Mouse (Mus musculus): ENCODE measurements around the gene Glyat. TPM values are rescaled to one million over a fixed set of nuclear protein-coding genes. Genes with fewer than 3 reads are reported as not detected.
"Not testable (repeated sequence)": the region's sequence is repeated elsewhere in the genome, so short reads cannot be mapped to it uniquely, and the experiment has no call there.

Glyat gene
- polyA plus RNA-seq, 1 experiment from 2014 or later, result not detected

DNA sequence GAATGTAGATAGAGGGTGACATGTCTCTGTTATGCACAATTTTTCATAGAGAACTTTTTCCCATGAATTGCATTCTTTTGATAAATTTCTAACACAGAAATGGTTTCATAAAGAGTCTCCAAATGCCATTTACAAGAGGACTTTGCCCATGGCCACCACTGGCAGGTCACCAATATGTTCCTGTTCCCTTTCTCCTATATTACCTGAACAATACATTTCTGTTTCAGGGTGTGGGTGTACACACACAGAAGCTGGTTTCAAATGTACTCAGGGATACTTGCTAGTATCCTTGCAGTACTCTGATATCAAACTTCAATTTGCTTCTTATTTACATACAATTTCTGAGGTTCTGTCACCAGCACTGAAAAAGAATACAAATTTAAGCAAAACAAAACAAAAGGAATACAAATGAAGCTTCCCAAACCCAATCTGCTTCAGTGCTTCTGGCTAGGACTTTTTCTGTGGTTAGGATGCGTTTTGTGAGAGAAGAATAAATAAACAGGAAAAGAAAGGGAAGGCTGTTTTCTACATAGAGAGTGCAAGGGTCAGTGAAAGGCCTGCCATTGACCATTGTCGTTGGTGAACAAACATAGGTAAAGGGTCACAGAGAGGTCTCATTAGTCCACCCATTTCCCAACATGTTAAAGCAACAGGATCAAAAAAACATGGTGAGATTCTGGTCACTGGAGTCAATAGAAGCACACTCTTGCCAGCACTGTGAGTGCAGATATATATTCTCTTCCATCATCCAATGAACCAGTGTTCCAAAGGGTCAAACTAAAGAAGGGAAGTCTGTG lies 32.2 kb upstream of the Glyat start:
- 49% methylated on average over 2 of the region's 2 CpGs for WGBS
- Histone ChIP-seq H3K9ac (replicated peaks; ENCODE audit: low read depth, low read length) (no peak overlapping the region), H3K27me3 (replicated peaks; ENCODE audit: control insufficient read depth, insufficient read depth, low read length) (no peaks in the 10 kb centered on the region), H3K36me3 (ENCODE audit: control insufficient read depth, insufficient read depth) (no peaks in the 10 kb centered on the region), H3K4me2 (ENCODE audit: low read length) (no peak overlapping the region), H3K9me3 (ENCODE audit: control insufficient read depth, low read length) (no peaks in the 10 kb centered on the region), H3K4me1 (replicated peaks; ENCODE audit: control insufficient read depth, insufficient read depth, low read length) (peaks cover 4% of the 10 kb centered on the region; the same call in 1 of the 2 replicates), H3K4me3 (replicated peaks; ENCODE audit: low read length) (no peak overlapping the region), H3K27ac (ENCODE audit: low read length) (no peak overlapping the region)
- no peak for ATAC-seq

DNA sequence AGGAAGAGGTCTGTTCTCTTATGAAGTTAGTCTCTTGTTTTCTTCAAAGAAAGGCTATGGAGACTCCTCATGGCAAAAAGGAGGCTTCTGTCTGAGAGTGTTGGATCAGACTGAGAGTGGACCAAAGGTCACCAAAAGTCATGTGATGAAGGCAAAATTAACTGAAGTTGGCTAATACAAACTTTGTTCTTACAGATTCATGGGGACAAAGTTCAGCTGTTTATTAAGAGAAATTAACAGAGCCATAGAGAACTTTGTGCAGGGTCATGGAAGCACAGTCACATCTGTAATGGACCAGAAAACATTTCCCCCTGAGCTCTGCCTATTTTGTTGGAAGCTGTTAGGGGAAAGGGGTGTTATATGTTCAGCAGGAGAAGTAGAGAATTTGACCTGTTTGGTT lies 24.8 kb upstream of the Glyat start:
- ATAC-seq, result no peak
- Histone ChIP-seq H3K4me1 (replicated peaks; ENCODE audit: control insufficient read depth, insufficient read depth, low read length) (no peaks in the 10 kb centered on the region), H3K9me3 (ENCODE audit: control insufficient read depth, low read length) (no peaks in the 10 kb centered on the region), H3K4me2 (ENCODE audit: low read length) (no peak overlapping the region), H3K27me3 (replicated peaks; ENCODE audit: control insufficient read depth, insufficient read depth, low read length) (no peaks in the 10 kb centered on the region), H3K9ac (replicated peaks; ENCODE audit: low read depth, low read length) (no peak overlapping the region), H3K36me3 (ENCODE audit: control insufficient read depth, insufficient read depth) (no peaks in the 10 kb centered on the region), H3K4me3 (replicated peaks; ENCODE audit: low read length) (no peak overlapping the region), H3K27ac (ENCODE audit: low read length) (no peak overlapping the region)

DNA sequence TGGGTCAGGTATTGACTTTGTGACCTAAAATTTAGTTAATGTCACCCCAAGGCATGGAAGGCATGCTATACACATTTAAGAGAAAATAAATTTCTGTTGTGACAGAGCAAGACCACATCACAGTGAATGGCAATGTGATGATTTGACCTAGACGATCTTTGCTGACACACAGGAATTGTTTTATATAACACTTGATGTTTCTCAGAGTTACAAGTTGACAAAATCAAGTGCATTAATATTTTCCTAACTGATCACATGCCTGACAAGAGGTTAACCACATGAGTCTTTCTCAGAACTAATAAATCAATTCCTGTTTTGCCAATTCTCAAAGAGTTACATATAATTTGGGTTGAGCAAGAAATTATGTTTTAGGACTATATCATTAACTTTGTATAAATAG lies 19.5 kb upstream of the Glyat start:
- Histone ChIP-seq H3K4me1 (replicated peaks; ENCODE audit: control insufficient read depth, insufficient read depth, low read length) (no peaks in the 10 kb centered on the region), H3K36me3 (ENCODE audit: control insufficient read depth, insufficient read depth) (no peaks in the 10 kb centered on the region), H3K27me3 (replicated peaks; ENCODE audit: control insufficient read depth, insufficient read depth, low read length) (no peaks in the 10 kb centered on the region), H3K9me3 (ENCODE audit: control insufficient read depth, low read length) (no peaks in the 10 kb centered on the region), H3K4me3 (replicated peaks; ENCODE audit: low read length) (no peak overlapping the region), H3K4me2 (ENCODE audit: low read length) (no peak overlapping the region), H3K27ac (ENCODE audit: low read length) (no peak overlapping the region), H3K9ac (replicated peaks; ENCODE audit: low read depth, low read length) (no peak overlapping the region)
- no peak for ATAC-seq
- WGBS, result 76% methylated on average over 1 of the region's 1 CpGs

DNA sequence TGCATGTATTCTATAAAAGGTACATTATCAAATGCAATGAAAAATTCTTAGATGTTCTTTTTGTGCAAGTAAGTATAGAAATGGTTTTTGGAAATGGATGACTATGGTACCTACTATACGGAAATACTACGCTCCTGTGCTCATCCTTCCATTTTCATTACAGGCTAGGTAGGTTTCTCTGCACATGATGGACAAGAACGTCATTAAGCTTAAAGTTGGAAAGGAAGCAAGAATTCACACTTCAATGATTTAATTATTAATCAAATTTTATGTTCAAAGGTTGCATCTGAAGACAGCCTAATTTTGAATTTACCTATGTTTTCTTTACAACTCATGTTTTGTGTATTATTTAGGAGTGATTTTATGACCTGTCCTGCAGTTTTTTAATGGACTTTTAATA lies 1.2 kb downstream of the Glyat start:
- H3K27ac ChIP-seq (ENCODE audit: low read length), result no peak overlapping the region
- 89% methylated on average over 3 of the region's 3 CpGs for WGBS
- no peaks in the 10 kb centered on the region for H3K4me1 ChIP-seq (replicated peaks; ENCODE audit: control insufficient read depth, insufficient read depth, low read length)
- H3K9me3 ChIP-seq (ENCODE audit: control insufficient read depth, low read length), result no peaks in the 10 kb centered on the region
- no peaks in the 10 kb centered on the region for H3K36me3 ChIP-seq (ENCODE audit: control insufficient read depth, insufficient read depth)
- H3K4me2 ChIP-seq (ENCODE audit: low read length), result no peak overlapping the region
- no peak for ATAC-seq
- H3K4me3 ChIP-seq (replicated peaks; ENCODE audit: low read length), result no peak overlapping the region
- no peak overlapping the region for H3K9ac ChIP-seq (replicated peaks; ENCODE audit: low read depth, low read length)
- no peaks in the 10 kb centered on the region for H3K27me3 ChIP-seq (replicated peaks; ENCODE audit: control insufficient read depth, insufficient read depth, low read length)

DNA sequence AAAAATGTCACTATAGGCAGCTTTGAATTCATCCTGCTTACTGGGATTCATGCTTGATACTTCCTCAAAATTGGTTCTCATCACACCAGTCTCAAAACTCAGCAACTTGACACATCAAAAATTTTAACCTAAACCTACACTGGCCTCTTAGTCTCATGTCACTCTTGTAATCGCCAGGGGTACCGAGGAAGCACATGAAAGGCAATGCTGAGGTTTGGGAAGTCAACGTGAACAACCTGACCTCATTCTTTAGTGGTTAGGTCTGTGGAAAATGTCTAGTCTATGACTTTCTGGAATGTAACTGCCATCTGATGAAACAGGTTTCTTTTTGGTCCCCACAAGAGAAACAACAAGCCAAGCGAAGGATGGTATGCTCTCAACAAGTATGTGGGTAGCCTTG lies 1.9 kb downstream of the Glyat start:
- no peak for ATAC-seq
- Histone ChIP-seq H3K27ac (ENCODE audit: low read length) (no peak overlapping the region), H3K4me3 (replicated peaks; ENCODE audit: low read length) (no peak overlapping the region), H3K36me3 (ENCODE audit: control insufficient read depth, insufficient read depth) (no peaks in the 10 kb centered on the region), H3K4me1 (replicated peaks; ENCODE audit: control insufficient read depth, insufficient read depth, low read length) (no peaks in the 10 kb centered on the region), H3K9me3 (ENCODE audit: control insufficient read depth, low read length) (no peaks in the 10 kb centered on the region), H3K4me2 (ENCODE audit: low read length) (no peak overlapping the region), H3K27me3 (replicated peaks; ENCODE audit: control insufficient read depth, insufficient read depth, low read length) (no peaks in the 10 kb centered on the region), H3K9ac (replicated peaks; ENCODE audit: low read depth, low read length) (no peak overlapping the region)
- WGBS, result 90% methylated on average over 4 of the region's 4 CpGs

DNA sequence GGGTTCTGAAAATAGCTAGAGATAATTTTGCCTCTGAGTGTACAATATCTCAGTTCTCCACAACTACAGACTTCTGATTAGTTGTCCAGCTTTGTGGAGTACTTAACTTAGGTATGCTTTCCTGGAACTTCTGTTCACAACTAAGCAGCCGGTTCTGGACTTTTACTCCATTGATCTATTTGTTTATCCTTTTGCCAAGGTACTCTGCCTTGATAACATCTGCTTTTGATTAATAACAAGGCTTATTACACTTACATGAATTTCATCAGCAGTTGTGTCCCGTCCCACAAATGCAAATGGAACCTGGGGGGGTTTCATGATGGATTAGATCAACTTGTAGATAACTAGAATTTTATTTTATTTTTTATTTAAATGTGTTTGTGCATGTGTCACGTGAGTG lies 3.8 kb downstream of the Glyat start:
- Histone ChIP-seq H3K9me3 (ENCODE audit: control insufficient read depth, low read length) (no peaks in the 10 kb centered on the region), H3K4me2 (ENCODE audit: low read length) (no peak overlapping the region), H3K4me1 (replicated peaks; ENCODE audit: control insufficient read depth, insufficient read depth, low read length) (no peaks in the 10 kb centered on the region), H3K36me3 (ENCODE audit: control insufficient read depth, insufficient read depth) (no peaks in the 10 kb centered on the region), H3K27me3 (replicated peaks; ENCODE audit: control insufficient read depth, insufficient read depth, low read length) (no peaks in the 10 kb centered on the region), H3K27ac (ENCODE audit: low read length) (no peak overlapping the region), H3K9ac (replicated peaks; ENCODE audit: low read depth, low read length) (no peak overlapping the region), H3K4me3 (replicated peaks; ENCODE audit: low read length) (no peak overlapping the region)
- no peak for ATAC-seq
- 73% methylated on average over 3 of the region's 3 CpGs for WGBS

DNA sequence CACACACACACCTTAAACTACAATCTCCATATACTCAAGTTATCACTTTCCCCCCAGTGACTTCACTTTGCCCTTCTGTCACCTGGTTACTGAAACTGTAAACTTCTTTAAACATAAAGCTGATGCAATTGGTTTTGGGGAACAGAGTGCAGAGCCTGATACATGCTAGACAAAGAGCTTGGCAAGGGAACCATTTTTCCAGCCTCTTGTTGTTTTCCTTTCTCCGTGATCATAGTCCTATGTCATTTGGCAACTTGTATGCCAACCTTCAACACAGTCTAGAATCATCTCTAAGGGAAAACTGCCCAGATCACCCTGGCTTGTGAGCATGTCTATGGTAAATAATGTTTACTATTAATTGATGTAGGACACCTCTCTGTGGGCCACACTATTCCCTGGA lies 4.9 kb downstream of the Glyat start:
- H3K9me3 ChIP-seq (ENCODE audit: control insufficient read depth, low read length), result no peaks in the 10 kb centered on the region
- H3K27ac ChIP-seq (ENCODE audit: low read length), result no peak overlapping the region
- no peak overlapping the region for H3K4me3 ChIP-seq (replicated peaks; ENCODE audit: low read length)
- H3K36me3 ChIP-seq (ENCODE audit: control insufficient read depth, insufficient read depth), result no peaks in the 10 kb centered on the region
- H3K4me2 ChIP-seq (ENCODE audit: low read length), result no peak overlapping the region
- no peaks in the 10 kb centered on the region for H3K4me1 ChIP-seq (replicated peaks; ENCODE audit: control insufficient read depth, insufficient read depth, low read length)
- H3K9ac ChIP-seq (replicated peaks; ENCODE audit: low read depth, low read length), result no peak overlapping the region
- no peaks in the 10 kb centered on the region for H3K27me3 ChIP-seq (replicated peaks; ENCODE audit: control insufficient read depth, insufficient read depth, low read length)
- 80% methylated on average over 1 of the region's 1 CpGs for WGBS
- no peak for ATAC-seq

DNA sequence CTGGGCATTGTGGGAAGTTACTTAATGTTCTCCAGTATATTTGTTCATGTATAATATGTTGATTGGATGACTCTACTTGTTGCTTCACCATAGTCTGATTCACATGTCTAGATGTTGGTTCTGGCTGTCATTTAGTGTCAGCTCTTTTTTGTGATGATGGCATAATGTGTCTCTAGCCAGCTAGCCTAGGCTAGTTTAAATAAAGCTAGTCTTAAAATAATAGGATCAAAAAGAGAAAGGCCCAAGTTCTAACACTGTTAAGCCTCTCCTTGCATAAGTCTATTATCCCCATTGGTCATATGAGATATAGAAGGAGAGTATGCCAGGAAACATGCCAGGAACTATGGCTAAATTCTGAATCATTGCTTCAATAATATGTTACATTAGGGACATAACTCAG lies 16.4 kb downstream of the Glyat start:
- H3K4me3 ChIP-seq (replicated peaks; ENCODE audit: low read length), result no peak overlapping the region
- H3K36me3 ChIP-seq (ENCODE audit: control insufficient read depth, insufficient read depth), result no peaks in the 10 kb centered on the region
- ATAC-seq, result no peak
- H3K27ac ChIP-seq (ENCODE audit: low read length), result no peak overlapping the region
- no peak overlapping the region for H3K9ac ChIP-seq (replicated peaks; ENCODE audit: low read depth, low read length)
- no peak overlapping the region for H3K4me2 ChIP-seq (ENCODE audit: low read length)
- H3K9me3 ChIP-seq (ENCODE audit: control insufficient read depth, low read length), result no peaks in the 10 kb centered on the region
- no peaks in the 10 kb centered on the region for H3K27me3 ChIP-seq (replicated peaks; ENCODE audit: control insufficient read depth, insufficient read depth, low read length)
- H3K4me1 ChIP-seq (replicated peaks; ENCODE audit: control insufficient read depth, insufficient read depth, low read length), result no peaks in the 10 kb centered on the region

DNA sequence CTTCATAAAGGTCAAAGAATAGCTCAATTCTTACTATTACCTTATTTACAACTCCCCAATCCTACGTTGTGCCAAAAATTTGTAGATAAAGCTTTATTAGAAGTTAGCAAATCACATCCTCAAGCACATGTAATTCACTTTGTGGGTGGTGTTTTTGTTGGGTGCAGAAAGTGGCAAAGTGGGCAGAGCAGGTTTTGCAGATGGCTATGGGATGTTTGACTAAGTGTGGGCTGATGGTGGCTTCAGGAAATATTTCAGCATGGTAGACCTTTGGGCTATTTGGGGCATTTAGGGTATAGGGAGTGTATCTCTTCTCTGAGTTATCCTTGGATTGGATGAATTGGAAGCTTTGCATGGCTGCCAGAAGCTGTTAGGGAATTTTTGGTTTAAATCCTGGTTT lies 33.0 kb downstream of the Glyat start:
- Histone ChIP-seq H3K4me2 (ENCODE audit: low read length) (no peak overlapping the region), H3K27ac (ENCODE audit: low read length) (no peak overlapping the region), H3K4me1 (replicated peaks; ENCODE audit: control insufficient read depth, insufficient read depth, low read length) (no peaks in the 10 kb centered on the region), H3K4me3 (replicated peaks; ENCODE audit: low read length) (no peak overlapping the region), H3K9ac (replicated peaks; ENCODE audit: low read depth, low read length) (no peak overlapping the region), H3K36me3 (ENCODE audit: control insufficient read depth, insufficient read depth) (no peaks in the 10 kb centered on the region), H3K27me3 (replicated peaks; ENCODE audit: control insufficient read depth, insufficient read depth, low read length) (no peaks in the 10 kb centered on the region), H3K9me3 (ENCODE audit: control insufficient read depth, low read length) (no peaks in the 10 kb centered on the region)
- ATAC-seq, result no peak
- WGBS, result 76% methylated on average over 1 of the region's 1 CpGs

DNA sequence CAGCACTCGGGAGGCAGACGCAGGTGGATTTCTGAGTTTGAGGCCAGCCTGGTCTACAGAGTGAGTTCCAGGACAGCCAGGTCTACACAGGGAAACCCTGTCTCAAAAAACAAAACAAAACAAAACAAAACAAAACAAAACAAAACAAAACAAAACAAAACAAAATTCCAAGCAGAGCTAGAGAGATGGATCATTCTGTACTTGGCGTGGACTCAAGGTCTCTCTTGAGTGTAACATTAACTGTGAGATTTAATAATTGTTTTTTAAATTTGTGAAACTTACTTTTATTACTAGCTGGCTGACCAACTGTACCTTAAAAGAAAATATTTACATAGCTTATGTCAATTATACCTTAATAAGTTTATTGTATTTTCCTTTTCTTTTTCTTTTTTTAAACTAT lies 35.5 kb downstream of the Glyat start:
- H3K9ac ChIP-seq (replicated peaks; ENCODE audit: low read depth, low read length); ATAC-seq; H3K4me1 ChIP-seq (replicated peaks; ENCODE audit: control insufficient read depth, insufficient read depth, low read length); H3K27me3 ChIP-seq (replicated peaks; ENCODE audit: control insufficient read depth, insufficient read depth, low read length); H3K36me3 ChIP-seq (ENCODE audit: control insufficient read depth, insufficient read depth); H3K9me3 ChIP-seq (ENCODE audit: control insufficient read depth, low read length); H3K27ac ChIP-seq (ENCODE audit: low read length); H3K4me2 ChIP-seq (ENCODE audit: low read length); H3K4me3 ChIP-seq (replicated peaks; ENCODE audit: low read length): not testable (repeated sequence)
- 93% methylated on average over 3 of the region's 3 CpGs for WGBS

Data from forebrain, embryonic 16.5 days (tissue).